Mouse (Mus musculus) MEL (cell line): ENCODE measurements at regions not wholly inside any gene's neighbourhood (a gene's known extent, or its start where the extent isn't known, plus 50 kb on each side); places are given as distances from the start of the nearest gene placed in this dataset.

Experiments
- DNase-seq: peaks from one replicate; pipeline ENCODE4 v3.0.0; 2011; ENCODE audit warnings: low read depth, low spot score
- H3K27ac ChIP-seq: 2 replicates; pipeline ENCODE4 v1.5.1; 2012; ENCODE audit warnings: low read depth, mild to moderate bottlenecking, control low read depth, low read length, moderate library complexity; ENCODE audit not compliant: control insufficient read depth
- H3K27me3 ChIP-seq, 2 experiments: fragments of 150-350 bp in 1 of 2; sonication (generic) in 1 of 2; 2 replicates each; pipeline ENCODE4 v1.6.1; 2012; ENCODE audit warnings: low read length in 2 of 2, mild to moderate bottlenecking in 2 of 2, improper control_type of control experiment in 1 of 2, moderate library complexity in 1 of 2; ENCODE audit not compliant: insufficient read depth in 2 of 2, control insufficient read depth in 1 of 2
- H3K36me3 ChIP-seq, 2 experiments: 2 replicates each; pipeline ENCODE4 v1.6.1; 2012 to 2014; ENCODE audit warnings: low read length in 2 of 2, improper control_type of control experiment in 1 of 2, inconsistent platforms in 1 of 2, mild to moderate bottlenecking in 1 of 2; ENCODE audit not compliant: insufficient read depth in 2 of 2, control insufficient read depth in 1 of 2
- H3K4me1 ChIP-seq, 2 experiments: fragments of 150-350 bp in 1 of 2; sonication (generic) in 1 of 2; 2 replicates each; pipeline ENCODE4 v1.6.1; 2012; ENCODE audit warnings: low read length in 2 of 2, improper control_type of control experiment in 1 of 2, mild to moderate bottlenecking in 1 of 2; ENCODE audit not compliant: insufficient read depth in 2 of 2, control insufficient read depth in 1 of 2
- H3K4me3 ChIP-seq, 2 experiments: fragments of 150-350 bp in 1 of 2; sonication (generic) in 1 of 2; 2 replicates each; pipeline ENCODE4 v1.5.1; 2012; ENCODE audit warnings: low read depth in 2 of 2, low read length in 2 of 2, mild to moderate bottlenecking in 2 of 2, moderate library complexity in 2 of 2, control low read depth in 1 of 2, improper control_type of control experiment in 1 of 2; ENCODE audit not compliant: control insufficient read depth in 1 of 2, insufficient read depth in 1 of 2
- H3K79me2 ChIP-seq: 2 replicates; pipeline ENCODE4 v1.6.1; 2012; ENCODE audit warnings: mild to moderate bottlenecking, low read length, moderate library complexity; ENCODE audit not compliant: control insufficient read depth, poor library complexity, insufficient read depth
- H3K9ac ChIP-seq: 2 replicates; pipeline ENCODE4 v1.6.1; 2012; ENCODE audit warnings: low read depth, mild to moderate bottlenecking, control low read depth, low read length, moderate library complexity; ENCODE audit not compliant: control insufficient read depth, poor library complexity, severe bottlenecking
- H3K9me3 ChIP-seq: fragments of 150-350 bp; sonication (generic); replicated peaks from 2 replicates; pipeline ENCODE4 v1.6.1; 2012; ENCODE audit warnings: mild to moderate bottlenecking, low read length, improper control_type of control experiment, moderate library complexity; ENCODE audit not compliant: insufficient read depth
- BHLHE40 ChIP-seq: IDR thresholded peaks from 2 replicates; pipeline ENCODE4 v1.6.1; 2012; ENCODE audit warnings: low read depth, mild to moderate bottlenecking, inconsistent platforms, low read length, improper control_type of control experiment, borderline replicate concordance
- CHD1 ChIP-seq: IDR thresholded peaks from 2 replicates; pipeline ENCODE4 v1.6.1; 2012; ENCODE audit warnings: low read depth, mild to moderate bottlenecking, inconsistent platforms, low read length, improper control_type of control experiment
- E2F4 ChIP-seq: IDR thresholded peaks from 2 replicates; pipeline ENCODE4 v1.6.1; 2011; ENCODE audit warnings: low read depth, low read length, improper control_type of control experiment, borderline replicate concordance
- GABPA ChIP-seq: IDR thresholded peaks from 2 replicates; pipeline ENCODE4 v1.6.1; 2012; ENCODE audit warnings: low read depth, mild to moderate bottlenecking, inconsistent platforms, low read length, improper control_type of control experiment, moderate library complexity
- HCFC1 ChIP-seq: IDR thresholded peaks from 2 replicates; pipeline ENCODE4 v1.6.1; 2012; ENCODE audit warnings: low read depth, mild to moderate bottlenecking, inconsistent platforms, low read length, improper control_type of control experiment, moderate library complexity
- KAT2A ChIP-seq: conservative IDR thresholded peaks from 2 replicates; pipeline ENCODE4 v1.6.1; 2012; ENCODE audit warnings: low read depth, low read length, improper control_type of control experiment, inconsistent platforms
- MAX ChIP-seq: IDR thresholded peaks from 2 replicates; pipeline ENCODE4 v1.6.1; 2011; ENCODE audit warnings: low read length, improper control_type of control experiment
- MXI1 ChIP-seq: IDR thresholded peaks from 2 replicates; pipeline ENCODE4 v1.6.1; 2011; ENCODE audit warnings: mild to moderate bottlenecking, low read depth, low read length, improper control_type of control experiment
- MYB ChIP-seq: IDR thresholded peaks from 2 replicates; pipeline ENCODE4 v1.6.1; 2011; ENCODE audit warnings: mild to moderate bottlenecking, low read depth, low read length, improper control_type of control experiment
- NRF1 ChIP-seq: IDR thresholded peaks from 2 replicates; pipeline ENCODE4 v1.6.1; 2014; ENCODE audit warnings: low read depth, mild to moderate bottlenecking, inconsistent platforms, low read length, improper control_type of control experiment, moderate library complexity; ENCODE audit not compliant: poor library complexity, insufficient read depth, severe bottlenecking
- POLR2A ChIP-seq, 2 experiments: IDR thresholded peaks; 2 replicates each; pipeline ENCODE4 v1.6.1; 2011 to 2012; ENCODE audit warnings: low read length in 2 of 2, mild to moderate bottlenecking in 2 of 2, control low read depth in 1 of 2, improper control_type of control experiment in 1 of 2, low read depth in 1 of 2, moderate library complexity in 1 of 2; ENCODE audit not compliant: control insufficient read depth in 1 of 2, insufficient read depth in 1 of 2, poor library complexity in 1 of 2
- RAD21 ChIP-seq: IDR thresholded peaks from 2 replicates; pipeline ENCODE4 v1.6.1; 2011; ENCODE audit warnings: mild to moderate bottlenecking, low read depth, low read length, improper control_type of control experiment
- TBP ChIP-seq: IDR thresholded peaks from 2 replicates; pipeline ENCODE4 v1.8.0; 2011; ENCODE audit warnings: low read depth, low read length, improper control_type of control experiment
- UBTF ChIP-seq: IDR thresholded peaks from 2 replicates; pipeline ENCODE4 v1.6.1; 2012; ENCODE audit warnings: low read depth, mild to moderate bottlenecking, inconsistent platforms, low read length, improper control_type of control experiment, moderate library complexity, borderline replicate concordance; ENCODE audit not compliant: insufficient read depth
- USF1 ChIP-seq: IDR thresholded peaks from 2 replicates; pipeline ENCODE4 v1.6.1; 2014; ENCODE audit warnings: low read depth, mild to moderate bottlenecking, inconsistent platforms, low read length, improper control_type of control experiment, moderate library complexity
- USF2 ChIP-seq, 2 experiments: IDR thresholded peaks; 2 replicates each; pipeline ENCODE4 v1.6.1; 2011 to 2012; ENCODE audit warnings: improper control_type of control experiment in 2 of 2, low read length in 2 of 2, borderline replicate concordance in 1 of 2, inconsistent platforms in 1 of 2, low read depth in 1 of 2, mild to moderate bottlenecking in 1 of 2; ENCODE audit not compliant: insufficient read depth in 1 of 2
- ZKSCAN1 ChIP-seq: IDR thresholded peaks from 2 replicates; pipeline ENCODE4 v1.6.1; 2012; ENCODE audit warnings: low read depth, mild to moderate bottlenecking, inconsistent platforms, low read length, improper control_type of control experiment, moderate library complexity

DNA sequence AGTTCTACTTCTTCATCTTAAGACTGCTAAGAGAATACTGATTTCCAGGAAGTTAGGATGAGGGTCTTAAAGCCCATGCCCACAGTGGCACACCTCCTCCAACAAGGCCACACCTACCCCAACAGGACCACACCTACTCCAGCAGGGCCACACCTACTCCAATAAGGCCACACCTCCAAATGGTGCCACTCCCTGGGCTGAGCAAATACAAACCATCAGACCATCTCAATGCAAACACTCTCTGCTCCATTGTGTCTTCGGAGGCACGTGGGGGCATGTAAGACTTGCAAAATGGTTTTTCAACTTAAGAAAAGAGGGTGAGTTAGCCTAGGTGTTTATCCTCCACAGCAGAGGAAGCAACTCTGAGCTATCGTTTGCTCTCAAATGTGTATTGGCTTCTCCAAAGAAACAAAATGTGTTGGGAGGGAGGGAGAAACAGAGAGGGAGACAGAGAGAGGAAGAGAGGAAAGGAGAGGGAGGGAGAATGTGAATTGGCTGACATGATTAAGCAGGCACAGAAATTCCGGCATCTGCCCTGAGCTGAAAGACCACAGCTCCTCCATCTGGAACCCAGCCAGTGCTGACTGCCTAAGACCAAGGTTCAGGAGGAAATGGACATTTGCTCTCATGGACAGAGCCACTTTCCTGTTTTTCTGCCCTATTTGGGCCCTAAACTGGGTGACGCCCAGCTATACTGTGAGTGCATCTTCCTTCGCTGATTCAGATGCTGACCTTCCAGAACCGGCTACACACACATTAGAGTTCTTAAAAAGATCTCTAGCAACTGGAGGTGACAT lies 356.2 kb downstream of the Ice1 start:
- Histone ChIP-seq H3K36me3 (no peaks in the 10 kb centered on the region), H3K79me2 (no peaks in the 10 kb centered on the region)
- TF ChIP-seq MXI1 = no peak
- TF ChIP-seq, all 39 proteins: peak for 0
- no peak overlapping the region for H3K4me3 ChIP-seq
- H3K27ac ChIP-seq = no peak overlapping the region
- H3K4me1 ChIP-seq = no peaks in the 10 kb centered on the region
- no peak for DNase-seq
- H3K9me3 ChIP-seq = no peaks in the 10 kb centered on the region
- H3K9ac ChIP-seq = no peak overlapping the region
- no peaks in the 10 kb centered on the region; a peak in 1 of 4 replicates for H3K27me3 ChIP-seq

DNA sequence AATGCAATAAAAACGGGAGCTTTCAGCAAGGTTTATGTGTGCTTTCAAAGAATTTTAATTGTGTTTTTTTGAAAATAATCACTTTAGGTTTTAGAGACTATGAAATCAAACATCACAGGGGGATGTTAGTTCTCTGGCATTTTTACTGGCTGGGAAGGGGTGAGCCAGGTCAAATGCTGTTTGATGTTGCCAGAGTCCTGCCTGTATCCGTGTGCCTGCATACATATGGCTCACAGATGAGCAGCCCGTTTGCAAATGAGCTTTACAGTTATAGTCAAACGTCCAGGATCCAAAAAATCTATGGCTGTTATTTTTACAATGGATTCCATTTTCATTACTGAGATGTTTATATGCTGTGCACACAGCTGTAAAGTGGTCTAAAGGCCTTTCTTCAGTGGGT lies 354.7 kb downstream of the Ice1 start:
- no peak overlapping the region for H3K9ac ChIP-seq
- no peaks in the 10 kb centered on the region for H3K4me1 ChIP-seq
- no peak overlapping the region for H3K4me3 ChIP-seq
- H3K27me3 ChIP-seq = no peaks in the 10 kb centered on the region; a peak in 1 of 4 replicates
- H3K27ac ChIP-seq = no peak overlapping the region
- H3K79me2 ChIP-seq = no peaks in the 10 kb centered on the region
- DNase-seq = no peak
- H3K36me3 ChIP-seq = no peaks in the 10 kb centered on the region
- TF ChIP-seq KAT2A (no peak), CHD1 (no peak), MAX (no peak), BHLHE40 (no peak), MXI1 (no peak), POLR2A (IDR thresholded peaks at IDR 0.05; ENCODE audit: control insufficient read depth in 1 of 2, insufficient read depth in 1 of 2, low read depth in 1 of 2, low read length in 2 of 2, poor library complexity in 1 of 2) (no peak), GABPA (no peak), USF1 (no peak), ZKSCAN1 (no peak), E2F4 (no peak), USF2 (IDR thresholded peaks at IDR 0.05; ENCODE audit: borderline replicate concordance in 1 of 2, insufficient read depth in 1 of 2, low read depth in 1 of 2, low read length in 2 of 2) (no peak), HCFC1 (no peak), RAD21 (no peak), TBP (no peak), UBTF (no peak), MYB (no peak), NRF1 (no peak)
- H3K9me3 ChIP-seq = no peaks in the 10 kb centered on the region
